Mouse (Mus musculus) E14TG2a.4 (cell line): ENCODE measurements around the gene Tenm4.

Experiments used
- CTCF ChIP-seq: conservative IDR thresholded peaks from 2 replicates; pipeline ENCODE4 v1.5.1; 2014; ENCODE audit warnings: low read length
- NANOG ChIP-seq: IDR thresholded peaks from 2 replicates; pipeline ENCODE4 v1.6.1; 2014; ENCODE audit warnings: borderline replicate concordance, low read length, mixed read lengths
- POU5F1 ChIP-seq: IDR thresholded peaks from 2 replicates; pipeline ENCODE4 v1.6.1; 2014; ENCODE audit warnings: low read length, borderline replicate concordance

- TF ChIP-seq CTCF = no peak
- no peak for TF ChIP-seq POU5F1
- TF ChIP-seq NANOG = no peak
These were observed 238.4 kb downstream of the Tenm4 start for GRCm38 (mm10) chr7:96409323-96409880.
